Mouse (Mus musculus) heart, adult 2 months (tissue): ENCODE data around the gene Borcs7. TPM values are rescaled to one million over a fixed set of nuclear protein-coding genes. Genes with fewer than 3 reads are reported as not detected.
A peak's percentile ranks its signal among the peaks of the same experiment; 100 is the strongest.

Experiments
- DNase-seq, 2 experiments: peaks; one replicate each; pipeline ENCODE4 v3.0.0; 2021
- H3K27ac ChIP-seq: fragments of 200-600 bp; 2 replicates; pipeline ENCODE4 v1.8.1; 2022
- H3K27me3 ChIP-seq: fragments of 200-500 bp; 2 replicates; pipeline ENCODE4 v1.6.1; 2012; ENCODE audit warnings: mild to moderate bottlenecking, low read length, inconsistent platforms, mixed read lengths; ENCODE audit not compliant: control insufficient read depth, insufficient read depth
- H3K36me3 ChIP-seq: fragments of 200-500 bp; 2 replicates; pipeline ENCODE4 v1.6.1; 2012; ENCODE audit warnings: low read length, inconsistent platforms; ENCODE audit not compliant: control insufficient read depth, insufficient read depth
- H3K4me1 ChIP-seq: fragments of 200-500 bp; 2 replicates; pipeline ENCODE4 v1.6.1; 2011; ENCODE audit warnings: low read length; ENCODE audit not compliant: control insufficient read depth, insufficient read depth
- H3K4me3 ChIP-seq: fragments of 200-600 bp; 2 replicates; pipeline ENCODE4 v1.8.1; 2022
- H3K79me2 ChIP-seq: fragments of 200-500 bp; replicated peaks from 2 replicates; pipeline ENCODE4 v1.6.1; 2012; ENCODE audit warnings: mild to moderate bottlenecking, inconsistent platforms, low read length, moderate library complexity, mixed read lengths; ENCODE audit not compliant: control insufficient read depth, insufficient read depth
- H3K9ac ChIP-seq: fragments of 200-500 bp; 2 replicates; pipeline ENCODE4 v1.6.1; 2012; ENCODE audit warnings: low read depth, mild to moderate bottlenecking, control low read depth, inconsistent platforms, low read length, mixed read lengths
- CTCF ChIP-seq: fragments of 200-600 bp; IDR thresholded peaks from 2 replicates; pipeline ENCODE4 v1.8.1; 2022; ENCODE audit warnings: antibody characterized with exemption, mild to moderate bottlenecking, moderate library complexity
- EP300 ChIP-seq: fragments of 200-500 bp; IDR thresholded peaks from 2 replicates; pipeline ENCODE4 v1.6.1; 2011; ENCODE audit warnings: low read depth, low read length, control low read depth; ENCODE audit not compliant: insufficient read depth
- POLR2A ChIP-seq: fragments of 200-500 bp; IDR thresholded peaks from 2 replicates; pipeline ENCODE4 v1.6.1; 2011; ENCODE audit warnings: mild to moderate bottlenecking, low read depth, low read length, control low read depth; ENCODE audit not compliant: insufficient read depth
- WGBS: fragments of 180-500 bp; shearing (Covaris S2); methylation state at CpG from one replicate; pipeline ENCODE4 v1.1.7; 2018; 5-methylcytosine and 5-hydroxymethylcytosine counted together
- intact Hi-C: fragments of 180-260 bp; cut with DNase I; formaldehyde crosslinking; loops from one replicate; pipeline ENCODE4 v1.15.1; 2025
- polyA plus RNA-seq: library from polyadenylated mRNA; depleted of rRNA; stranded (reverse); fragments of >200 nt; gene quantifications from 2 replicates; pipeline ENCODE4 v1.2.3, GENCODE M21; 2012
- total RNA-seq, 2 experiments: library from RNA; stranded (reverse); gene quantifications; 2 replicates each; pipeline ENCODE4 v1.2.3; 2021

Gene Borcs7
- total and polyA plus RNA-seq, 3 experiments, result 4.7 to 7.8 (median 7.1) TPM

GRCm38 (mm10) chr19:46658348-46658747 is 31.4 kb upstream of the Borcs7 start:
- intact Hi-C loops, result no loop called here
- TF ChIP-seq CTCF (no peak), EP300 (no peak), POLR2A (no peak)
- Histone ChIP-seq H3K4me1 (no peaks in the 10 kb centered on the region; the same call in 1 of the 2 replicates), H3K27me3 (no peaks in the 10 kb centered on the region), H3K9ac (no peak overlapping the region), H3K36me3 (no peaks in the 10 kb centered on the region), H3K27ac (no peak overlapping the region), H3K79me2 (no peaks in the 10 kb centered on the region), H3K4me3 (no peak overlapping the region)
- DNase-seq, result peak in 1 of 2 experiments; percentile 16
- 95% methylated on average over 7 of the region's 7 CpGs for WGBS

- Histone ChIP-seq H3K9ac (no peak overlapping the region), H3K27ac (no peak overlapping the region), H3K36me3 (no peaks in the 10 kb centered on the region), H3K79me2 (no peaks in the 10 kb centered on the region), H3K4me1 (no peaks in the 10 kb centered on the region; the same call in 1 of the 2 replicates), H3K27me3 (no peaks in the 10 kb centered on the region), H3K4me3 (no peak overlapping the region)
- peak in 1 of 2 experiments; percentile 27 for DNase-seq
- WGBS, result 19% methylated on average over 9 of the region's 9 CpGs
- intact Hi-C loops, result no loop called here
- TF ChIP-seq CTCF (no peak), POLR2A (no peak), EP300 (0 out of 2 replicates have a peak, but pooled peaks have one; percentile 6)
These were observed 30.9 kb upstream of the Borcs7 start for GRCm38 (mm10) chr19:46658851-46659250.

- Histone ChIP-seq H3K79me2 (no peaks in the 10 kb centered on the region), H3K36me3 (no peaks in the 10 kb centered on the region), H3K4me1 (no peaks in the 10 kb centered on the region; the same call in 1 of the 2 replicates), H3K27me3 (no peaks in the 10 kb centered on the region), H3K27ac (no peak overlapping the region), H3K9ac (no peak overlapping the region), H3K4me3 (no peak overlapping the region)
- TF ChIP-seq EP300 (no peak), POLR2A (no peak), CTCF (no peak)
- 30% methylated on average over 4 of the region's 4 CpGs for WGBS
- peak in 1 of 2 experiments; percentile 17 for DNase-seq
- intact Hi-C loops, result no loop called here
These were observed 28.2 kb upstream of the Borcs7 start for GRCm38 (mm10) chr19:46661511-46661910.

GRCm38 (mm10) chr19:46662214-46662613 is 27.5 kb upstream of the Borcs7 start:
- intact Hi-C loops, result no loop called here
- no peak for TF ChIP-seq POLR2A

GRCm38 (mm10) chr19:46662784-46663183 is 26.9 kb upstream of the Borcs7 start:
- H3K9ac ChIP-seq, result no peak overlapping the region
- no peak overlapping the region for H3K4me3 ChIP-seq
- TF ChIP-seq CTCF (no peak), EP300 (no peak), POLR2A (no peak)
- 79% methylated on average over 6 of the region's 6 CpGs for WGBS
- intact Hi-C loops, result no loop called here
- H3K4me1 ChIP-seq, result no peaks in the 10 kb centered on the region; the same call in 1 of the 2 replicates
- no peak overlapping the region for H3K27ac ChIP-seq
- H3K36me3 ChIP-seq, result no peaks in the 10 kb centered on the region
- H3K79me2 ChIP-seq, result no peaks in the 10 kb centered on the region
- H3K27me3 ChIP-seq, result no peaks in the 10 kb centered on the region
- DNase-seq, result no peak

More at GRCm38 (mm10) chr19:46662214-46662613, 27.5 kb upstream of the Borcs7 start:
- no peaks in the 10 kb centered on the region for H3K79me2 ChIP-seq
- no peaks in the 10 kb centered on the region for H3K27me3 ChIP-seq
- no peaks in the 10 kb centered on the region for H3K36me3 ChIP-seq
- no peaks in the 10 kb centered on the region; the same call in 1 of the 2 replicates for H3K4me1 ChIP-seq
- DNase-seq, result no peak
- 63% methylated on average over 8 of the region's 8 CpGs for WGBS
- no peak overlapping the region for H3K27ac ChIP-seq
- H3K4me3 ChIP-seq, result no peak overlapping the region
- H3K9ac ChIP-seq, result no peak overlapping the region

GRCm38 (mm10) chr19:46665474-46665873 is 24.2 kb upstream of the Borcs7 start:
- no peak for DNase-seq
- WGBS, result 44% methylated on average over 7 of the region's 7 CpGs
- H3K9ac ChIP-seq, result no peak overlapping the region
- TF ChIP-seq EP300, result no peak
- no peak for TF ChIP-seq POLR2A
- TF ChIP-seq CTCF, result no peak
- no peak overlapping the region for H3K4me3 ChIP-seq
- no peaks in the 10 kb centered on the region; the same call in 1 of the 2 replicates for H3K4me1 ChIP-seq
- no peaks in the 10 kb centered on the region for H3K79me2 ChIP-seq
- H3K27me3 ChIP-seq, result no peaks in the 10 kb centered on the region
- H3K36me3 ChIP-seq, result no peaks in the 10 kb centered on the region
- intact Hi-C loops, result no loop called here
- H3K27ac ChIP-seq, result no peak overlapping the region
